Comparison of ENCODE assay signal across 9 mouse cellular contexts in genomic region chr11:69803328-69803727, GRCm38 (mm10). TPM values are rescaled to one million over a fixed set of nuclear protein-coding genes. Genes with fewer than 3 reads are reported as not detected.
DNase-seq lines count a peak whose midpoint lies in the region; ATAC-seq and TF ChIP-seq lines count a peak whose summit lies in the region.
"Had no signal": no experiment of that assay in that cellular context is flagged by ENCODE, and none has a peak within 500 bp of the region (broad histone marks: within the 10 kb centered on the region; RNA-seq: fewer than 3 reads in every experiment).

No protein-coding gene starts in this region.

- peak overlapping the region; percentile 82 for H3K4me2 ChIP-seq in heart, embryonic 13.5 days
- H3K4me2 ChIP-seq in hindbrain, embryonic 12.5 days (replicated peaks), result peak overlapping the region; percentile 90
- peak overlapping the region; percentile 92 for H3K4me2 ChIP-seq in midbrain, embryonic 11.5 days

- no peak for DNase-seq in heart, adult 8-10 months (ENCODE audit: low spot score)
- DNase-seq in ES-E14 (ENCODE audit: low read depth, low spot score), result no peak
- DNase-seq in midbrain, embryonic 11.5 days (ENCODE audit: low spot score, missing footprints), result no peak
- DNase-seq in urinary bladder, postnatal 14 days (ENCODE audit: low spot score), result no peak
- DNase-seq in c-Kit-positive CD71-positive TER-119-positive erythroid progenitor cells, embryonic 14.5 days (ENCODE audit: low spot score), result no peak
- DNase-seq in gastrocnemius, adult 18-20 months (ENCODE audit: low spot score), result no peak

- peak overlapping the region; percentile 87 for H3K9ac ChIP-seq in heart, embryonic 13.5 days
- peak overlapping the region; percentile 46; the same call in 1 of the 2 replicates for H3K9ac ChIP-seq in ES-E14 (ENCODE audit: insufficient read depth, low read depth, low read length, poor library complexity, severe bottlenecking)
- peak overlapping the region; percentile 58 for H3K9ac ChIP-seq in hindbrain, embryonic 12.5 days
- H3K9ac ChIP-seq in midbrain, embryonic 11.5 days (ENCODE audit: low read length), result peak overlapping the region; percentile 61

- in situ Hi-C loops in ES-E14 (cut with MboI; ENCODE audit: low sequenced_read_pairs in 2 of 2, unreplicated experiment in 2 of 2), result loop anchor here in 1 of 2 experiments (10.0 kb wide), 1 partner anchor 71 kb away; the partner anchor contains the start of gene Tmem95

- H3K36me3 ChIP-seq in heart, embryonic 13.5 days, result no peaks in the 10 kb centered on the region
- no peaks in the 10 kb centered on the region; the same call in 1 of the 2 replicates for H3K36me3 ChIP-seq in ES-E14 (ENCODE audit: control insufficient read depth, insufficient read depth, low read length, poor library complexity, severe bottlenecking)
- H3K36me3 ChIP-seq in hindbrain, embryonic 12.5 days, result no peaks in the 10 kb centered on the region
- no peaks in the 10 kb centered on the region for H3K36me3 ChIP-seq in midbrain, embryonic 11.5 days (ENCODE audit: control insufficient read depth, insufficient read depth, low read length)

- H3K4me3 ChIP-seq in heart, embryonic 13.5 days, result peak overlapping the region; percentile 67
- H3K4me3 ChIP-seq in ES-E14 (ENCODE audit: insufficient read depth in 1 of 2, low read depth in 1 of 2, low read length in 2 of 2, poor library complexity in 1 of 2, severe bottlenecking in 1 of 2), result peak overlapping the region; percentile 62 to 92
- peak overlapping the region; percentile 53 for H3K4me3 ChIP-seq in hindbrain, embryonic 12.5 days
- H3K4me3 ChIP-seq in midbrain, embryonic 11.5 days (ENCODE audit: low read depth, low read length), result peak overlapping the region; percentile 44

- peaks cover 66% of the 10 kb centered on the region for H3K4me1 ChIP-seq in heart, embryonic 13.5 days
- H3K4me1 ChIP-seq in ES-E14 (ENCODE audit: control insufficient read depth in 2 of 2, insufficient read depth in 2 of 2, low read length in 2 of 2, poor library complexity in 1 of 2), result peaks cover 3 to 18% of the 10 kb centered on the region in 2 experiments; a peak in 3 of 4 replicates
- peaks cover 60% of the 10 kb centered on the region for H3K4me1 ChIP-seq in hindbrain, embryonic 12.5 days
- H3K4me1 ChIP-seq in midbrain, embryonic 11.5 days (ENCODE audit: control insufficient read depth, insufficient read depth, low read length), result peaks cover 51% of the 10 kb centered on the region

- H3K27me3 ChIP-seq in heart, embryonic 13.5 days (replicated peaks), result peaks cover 82% of the 10 kb centered on the region
- H3K27me3 ChIP-seq in hindbrain, embryonic 12.5 days, result peaks cover 53% of the 10 kb centered on the region
- H3K27me3 ChIP-seq in midbrain, embryonic 11.5 days (ENCODE audit: control insufficient read depth, insufficient read depth, low read length), result peaks cover 51% of the 10 kb centered on the region

- WGBS in heart, embryonic 13.5 days, result 3% methylated on average over 12 of the region's 12 CpGs
- WGBS in hindbrain, embryonic 12.5 days, result 3% methylated on average over 12 of the region's 12 CpGs
- 1% methylated on average over 12 of the region's 12 CpGs for WGBS in midbrain, embryonic 11.5 days

- no peak overlapping the region for H3K27ac ChIP-seq in heart, embryonic 13.5 days (replicated peaks)
- no peak overlapping the region for H3K27ac ChIP-seq in ES-E14 (ENCODE audit: insufficient read depth, low read depth, low read length, poor library complexity, severe bottlenecking)
- peak overlapping the region; percentile 52 for H3K27ac ChIP-seq in hindbrain, embryonic 12.5 days
- H3K27ac ChIP-seq in midbrain, embryonic 11.5 days (ENCODE audit: low read depth, low read length), result no peak overlapping the region

- ATAC-seq in heart, embryonic 13.5 days (ENCODE audit: extremely low read depth, insufficient number of reproducible peaks, low FRiP score, low TSS enrichment), result 0 out of 2 replicates have a peak, but pooled peaks have one; percentile 5
- ATAC-seq in hindbrain, embryonic 12.5 days (ENCODE audit: low FRiP score), result no peak
- no peak for ATAC-seq in midbrain, embryonic 11.5 days (ENCODE audit: low FRiP score)

- peaks cover 5% of the 10 kb centered on the region; the same call in 1 of the 2 replicates for H3K9me3 ChIP-seq in heart, embryonic 13.5 days
- no peaks in the 10 kb centered on the region for H3K9me3 ChIP-seq in ES-E14 (ENCODE audit: control insufficient read depth, insufficient read depth, low read depth, low read length)
- H3K9me3 ChIP-seq in hindbrain, embryonic 12.5 days (replicated peaks), result 0 out of 2 replicates have a peak, but pooled peaks cover 3% of the 10 kb centered on the region
- no peaks in the 10 kb centered on the region for H3K9me3 ChIP-seq in midbrain, embryonic 11.5 days (ENCODE audit: control insufficient read depth, low read length)

TF ChIP-seq in ES-E14, 5 proteins besides CTCF, POLR2A, EP300 and RAD21:
- no peak for TF ChIP-seq CHD2 (IDR thresholded peaks at IDR 0.05; ENCODE audit: low read depth, low read length)
- TF ChIP-seq HCFC1 (IDR thresholded peaks at IDR 0.05; ENCODE audit: borderline replicate concordance, insufficient read depth, low read length), result no peak
- no peak for TF ChIP-seq ZNF384 (IDR thresholded peaks at IDR 0.05; ENCODE audit: low read depth, low read length)
- TF ChIP-seq ZC3H11A (IDR thresholded peaks at IDR 0.05; ENCODE audit: borderline replicate concordance, low read depth, low read length), result no peak
- no peak for TF ChIP-seq MAFK (IDR thresholded peaks at IDR 0.05; ENCODE audit: insufficient read depth, low read depth, low read length)

RNA-seq across cellular contexts. Expression of gene Fgf11, which starts 1.7 kb away (rescaled TPM):
- 2.0 and 2.3 TPM in 2 replicates for polyA plus RNA-seq in heart, embryonic 13.5 days (2015; fragmentation: Nextera tagmentation; extraction: Ambion mirVana)
- 1 to 10 TPM; 2.1 to 3.3 (median 2.6) TPM for total RNA-seq in heart, adult 8-10 months (2022)
- total RNA-seq in ES-E14 (2012; rRNA removed), result 0.31 and 0.42 TPM in 2 replicates
- 3.7 and 4.2 TPM in 2 replicates for polyA plus RNA-seq in hindbrain, embryonic 12.5 days (2016; fragmentation: Nextera tagmentation; extraction: Ambion mirVana)
- 1.3 and 1.5 TPM in 2 replicates for polyA plus RNA-seq in midbrain, embryonic 11.5 days (2014; fragmentation: Nextera tagmentation; extraction: Ambion mirVana)
- total RNA-seq in gastrocnemius, adult 18-20 months (2021), result 1 to 10 TPM; 3.5 to 4.0 TPM

RNA-seq across cellular contexts. Expression of gene Tmem102, which starts 2.1 kb away (rescaled TPM):
- polyA plus RNA-seq in heart, embryonic 13.5 days (2015; fragmentation: Nextera tagmentation; extraction: Ambion mirVana), result 1.8 and 1.9 TPM in 2 replicates
- total RNA-seq in heart, adult 8-10 months (2022), result under 1 TPM; 0.14 to 0.57 (median 0.31) TPM
- 1.3 and 1.8 TPM in 2 replicates for total RNA-seq in ES-E14 (2012; rRNA removed)
- polyA plus RNA-seq in hindbrain, embryonic 12.5 days (2016; fragmentation: Nextera tagmentation; extraction: Ambion mirVana), result 1.6 and 2.4 TPM in 2 replicates
- 0.20 and 0.23 TPM in 2 replicates for polyA plus RNA-seq in midbrain, embryonic 11.5 days (2014; fragmentation: Nextera tagmentation; extraction: Ambion mirVana)
- under 1 TPM; 0.14 to 0.18 TPM for total RNA-seq in gastrocnemius, adult 18-20 months (2021)
- total RNA-seq: common myeloid progenitor, adult 5-6 weeks had no signal

RNA-seq across cellular contexts. Expression of gene Chrnb1, which starts 7.6 kb away (rescaled TPM):
- polyA plus RNA-seq in heart, embryonic 13.5 days (2015; fragmentation: Nextera tagmentation; extraction: Ambion mirVana), result 6.8 and 7.9 TPM in 2 replicates
- total RNA-seq in heart, adult 8-10 months (2022), result 1 to 10 TPM; 2.2 to 4.3 (median 3.8) TPM
- total RNA-seq in ES-E14 (2012; rRNA removed), result 3.8 and 5.7 TPM in 2 replicates
- 3.0 and 5.9 TPM in 2 replicates for polyA plus RNA-seq in hindbrain, embryonic 12.5 days (2016; fragmentation: Nextera tagmentation; extraction: Ambion mirVana)
- 0.67 and 0.79 TPM in 2 replicates for polyA plus RNA-seq in midbrain, embryonic 11.5 days (2014; fragmentation: Nextera tagmentation; extraction: Ambion mirVana)
- 10 to 100 TPM; 30.6 to 31.2 TPM for total RNA-seq in gastrocnemius, adult 18-20 months (2021)

RNA-seq across cellular contexts. Expression of gene Gm39566, which starts 11.8 kb away (rescaled TPM):
- polyA plus RNA-seq in heart, embryonic 13.5 days (2015; fragmentation: Nextera tagmentation; extraction: Ambion mirVana), result not detected in 2 replicates
- total RNA-seq in heart, adult 8-10 months (2022), result not detected
- total RNA-seq in ES-E14 (2012; rRNA removed), result not detected in 2 replicates
- not detected in 2 replicates for polyA plus RNA-seq in hindbrain, embryonic 12.5 days (2016; fragmentation: Nextera tagmentation; extraction: Ambion mirVana)
- not detected in 2 replicates for polyA plus RNA-seq in midbrain, embryonic 11.5 days (2014; fragmentation: Nextera tagmentation; extraction: Ambion mirVana)
- not detected for total RNA-seq in gastrocnemius, adult 18-20 months (2021)
- total RNA-seq: common myeloid progenitor, adult 5-6 weeks had no signal

RNA-seq across cellular contexts. Expression of gene Spem2, which starts 14.9 kb away (rescaled TPM):
- not detected in 2 replicates for polyA plus RNA-seq in heart, embryonic 13.5 days (2015; fragmentation: Nextera tagmentation; extraction: Ambion mirVana)
- total RNA-seq in heart, adult 8-10 months (2022), result not detected
- total RNA-seq in ES-E14 (2012; rRNA removed), result not detected in 2 replicates
- polyA plus RNA-seq in hindbrain, embryonic 12.5 days (2016; fragmentation: Nextera tagmentation; extraction: Ambion mirVana), result 0.14 TPM in 1 of 2 replicates, not detected in the other
- not detected in 2 replicates for polyA plus RNA-seq in midbrain, embryonic 11.5 days (2014; fragmentation: Nextera tagmentation; extraction: Ambion mirVana)
- not detected for total RNA-seq in gastrocnemius, adult 18-20 months (2021)
- total RNA-seq: common myeloid progenitor, adult 5-6 weeks had no signal
